Mouse (Mus musculus): ENCODE results near the gene Smtnl1. TPM values are rescaled to one million over a fixed set of nuclear protein-coding genes. Genes with fewer than 3 reads are reported as not detected.

Gene Smtnl1
- total and polyA plus RNA-seq, 3 experiments = 0.13 to 1.5 TPM; not detected in 1

DNA sequence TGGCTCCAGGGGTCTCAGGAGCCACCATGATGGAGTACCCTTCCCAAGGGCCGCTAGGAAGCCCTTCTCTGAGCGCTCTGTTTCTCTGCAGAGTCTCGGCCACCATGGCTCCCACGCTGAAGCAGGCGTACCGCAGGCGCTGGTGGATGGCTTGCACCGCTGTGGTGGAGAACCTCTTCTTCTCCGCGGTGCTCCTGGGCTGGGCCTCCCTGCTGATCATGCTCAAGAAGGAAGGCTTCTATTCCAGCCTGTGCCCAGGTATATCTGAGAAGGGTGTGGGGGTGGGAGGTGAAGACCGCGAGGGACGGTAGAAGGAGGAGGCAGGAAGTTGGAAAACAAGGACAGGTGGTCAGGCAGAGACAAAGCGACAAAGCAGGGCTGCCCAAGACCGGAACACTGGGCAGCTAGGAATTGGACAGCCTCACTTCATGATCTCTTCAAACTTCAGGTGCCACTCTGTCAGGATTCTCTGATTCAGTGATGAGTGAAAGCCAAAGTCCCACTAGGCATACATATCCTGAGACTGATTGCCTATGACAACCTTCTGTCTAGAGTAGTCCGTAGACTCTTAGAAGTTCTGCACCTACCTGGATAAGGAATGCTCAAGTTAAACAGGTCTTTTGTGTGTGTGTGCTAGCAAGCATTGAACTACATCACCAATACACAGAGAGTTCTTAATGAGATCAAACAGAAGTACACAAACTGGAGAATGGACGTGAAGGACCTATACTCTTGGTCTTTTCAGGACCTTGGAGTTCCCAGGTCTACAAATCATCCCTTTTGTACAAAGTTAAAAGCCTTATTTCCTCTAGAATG lies 18.5 kb upstream of the Smtnl1 start:
- in situ Hi-C loops (cut with MboI; ENCODE audit: low pct_ligation_motif_present, low pct_unique_long_range_greater_than_20kb, low sequenced_read_pairs) = no loop called here
- no peaks in the 10 kb centered on the region for H3K36me3 ChIP-seq (replicated peaks in 1 of 2; ENCODE audit: control insufficient read depth in 1 of 2, insufficient read depth in 1 of 2, low read length in 1 of 2)

DNA sequence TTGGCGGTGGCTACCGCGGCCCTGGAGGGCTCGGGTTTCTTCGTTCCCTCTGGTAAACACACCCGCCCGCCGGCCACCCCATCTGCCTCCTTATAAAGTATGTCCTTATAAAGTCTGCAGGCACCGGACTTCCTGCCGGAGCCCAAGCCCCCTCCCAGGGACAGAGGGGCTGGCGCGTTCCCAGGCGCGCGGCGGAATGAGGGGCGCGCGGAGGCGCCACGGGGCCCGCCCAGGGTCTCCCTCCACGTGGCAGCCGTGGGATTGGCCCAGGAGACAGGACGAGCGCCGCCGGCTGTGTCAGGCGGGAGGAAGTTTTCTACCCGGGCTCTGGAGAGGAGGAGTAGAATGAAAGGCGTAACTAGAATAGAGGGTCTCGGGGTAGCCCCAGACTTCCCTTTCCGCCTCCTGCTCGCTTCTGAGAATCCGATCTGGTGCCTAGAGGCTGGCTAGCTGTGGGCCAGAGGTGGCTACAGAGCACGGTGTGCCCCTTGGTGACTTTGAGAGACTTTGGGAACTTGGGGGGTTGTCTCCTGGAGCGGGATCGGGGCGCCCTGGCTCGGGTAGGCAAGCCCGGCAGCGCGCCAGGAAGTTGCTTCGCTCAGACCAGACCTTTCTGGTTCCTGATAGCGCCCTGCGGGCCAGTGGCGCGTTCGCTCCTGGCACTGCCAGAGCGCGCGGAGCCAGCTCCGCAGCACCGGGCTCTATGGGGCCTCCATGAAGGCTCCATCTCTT lies 17.7 kb upstream of the Smtnl1 start:
- Histone ChIP-seq H3K27me3 (replicated peaks) (no peaks in the 10 kb centered on the region), H3K9me3 (replicated peaks; ENCODE audit: low read length) (peaks cover 7% of the 10 kb centered on the region), H3K9ac (ENCODE audit: insufficient read depth, low read depth) (peak overlapping the region; percentile 18; the same call in 1 of the 2 replicates), H3K79me2 (replicated peaks; ENCODE audit: control insufficient read depth, extremely low read depth, insufficient read depth, poor library complexity, severe bottlenecking) (no peaks in the 10 kb centered on the region), H3K27ac (ENCODE audit: insufficient read depth, low read depth) (no peak overlapping the region), H3K4me1 (ENCODE audit: control insufficient read depth in 1 of 2, insufficient read depth in 2 of 2) (peaks cover 18 to 30% of the 10 kb centered on the region in 2 experiments), H3K4me3 (replicated peaks in 1 of 3; ENCODE audit: low read depth in 2 of 3, low read length in 2 of 3, poor library complexity in 1 of 3) (peak overlapping the region in 1 of 3 experiments; percentile 56), H3K4me2 (ENCODE audit: insufficient read depth, low read depth, poor library complexity, severe bottlenecking) (peak overlapping the region; percentile 42; the same call in 1 of the 2 replicates), H3K36me3 (replicated peaks in 1 of 2; ENCODE audit: control insufficient read depth in 1 of 2, insufficient read depth in 1 of 2, low read length in 1 of 2) (no peaks in the 10 kb centered on the region)
- DNase-seq (ENCODE audit: extremely low read depth) = no peak
- dilution Hi-C loops (cut with MboI; ENCODE audit: extremely low pct_ligation_motif_present, extremely low pct_unique_long_range_greater_than_20kb, low sequenced_read_pairs) = no loop called here
- in situ Hi-C loops (cut with MboI; ENCODE audit: low pct_ligation_motif_present, low pct_unique_long_range_greater_than_20kb, low sequenced_read_pairs) = no loop called here
- TF ChIP-seq ELF1 (IDR thresholded peaks at IDR 0.05; ENCODE audit: low read depth, low read length) (0 out of 2 replicates have a peak, but pooled peaks have one; percentile 26), E2F4 (IDR thresholded peaks at IDR 0.05; ENCODE audit: insufficient replicate concordance, low read depth, low read length) (no peak), ZKSCAN1 (IDR thresholded peaks at IDR 0.05; ENCODE audit: borderline replicate concordance, low read depth, low read length) (no peak), SIN3A (IDR thresholded peaks at IDR 0.05; ENCODE audit: low read length) (0 out of 2 replicates have a peak, but pooled peaks have one; percentile 40), IRF4 (IDR thresholded peaks at IDR 0.05; ENCODE audit: low read depth, low read length) (no peak), GABPA (IDR thresholded peaks at IDR 0.05; ENCODE audit: insufficient replicate concordance, low read depth, low read length) (no peak), CHD1 (IDR thresholded peaks at IDR 0.05; ENCODE audit: low read depth, low read length) (no peak), POLR2AphosphoS2 (IDR thresholded peaks at IDR 0.05; ENCODE audit: low read depth, low read length) (no peak), JUND (conservative IDR thresholded peaks at IDR 0.05; ENCODE audit: low read depth, low read length) (no peak), MXI1 (IDR thresholded peaks at IDR 0.05; ENCODE audit: low read depth, low read length) (peak; percentile 44; the same call in 1 of the 2 replicates)

More for the DNA sequence above, 18.5 kb upstream of the Smtnl1 start:
- Histone ChIP-seq H3K27ac (ENCODE audit: insufficient read depth, low read depth) (no peak overlapping the region), H3K79me2 (replicated peaks; ENCODE audit: control insufficient read depth, extremely low read depth, insufficient read depth, poor library complexity, severe bottlenecking) (no peaks in the 10 kb centered on the region), H3K27me3 (replicated peaks) (no peaks in the 10 kb centered on the region), H3K9me3 (replicated peaks; ENCODE audit: low read length) (peaks cover 7% of the 10 kb centered on the region), H3K4me3 (replicated peaks in 1 of 3; ENCODE audit: low read depth in 2 of 3, low read length in 2 of 3, poor library complexity in 1 of 3) (peak overlapping the region in 1 of 3 experiments; percentile 56), H3K4me2 (ENCODE audit: insufficient read depth, low read depth, poor library complexity, severe bottlenecking) (peak overlapping the region; percentile 46), H3K4me1 (ENCODE audit: control insufficient read depth in 1 of 2, insufficient read depth in 2 of 2) (peaks cover 18 to 30% of the 10 kb centered on the region in 2 experiments), H3K9ac (ENCODE audit: insufficient read depth, low read depth) (peak overlapping the region; percentile 18; the same call in 1 of the 2 replicates)
- DNase-seq (ENCODE audit: extremely low read depth) = no peak
- no peak for TF ChIP-seq SMC3 (IDR thresholded peaks at IDR 0.05; ENCODE audit: low read depth, low read length)
- TF ChIP-seq RCOR1 (conservative IDR thresholded peaks at IDR 0.05; ENCODE audit: low read depth, low read length) = no peak
- no peak for TF ChIP-seq E2F4 (IDR thresholded peaks at IDR 0.05; ENCODE audit: insufficient replicate concordance, low read depth, low read length)
- TF ChIP-seq MAFK (IDR thresholded peaks at IDR 0.05; ENCODE audit: insufficient replicate concordance, low read length) = no peak
- no peak for TF ChIP-seq NELFE (IDR thresholded peaks at IDR 0.05; ENCODE audit: low read depth, low read length)
- TF ChIP-seq JUN (IDR thresholded peaks at IDR 0.05; ENCODE audit: insufficient read depth, low read depth, low read length) = no peak
- dilution Hi-C loops (cut with MboI; ENCODE audit: extremely low pct_ligation_motif_present, extremely low pct_unique_long_range_greater_than_20kb, low sequenced_read_pairs) = no loop called here

All from CH12.LX (cell line).